Mouse (Mus musculus): ENCODE measurements around the gene 4931409K22Rik.

GRCm38 (mm10) chr5:24535731-24536130 is 20.9 kb downstream of the 4931409K22Rik start:
- TF ChIP-seq POLR2A (IDR thresholded peaks at IDR 0.05; ENCODE audit: insufficient read depth, low read length) (no peak), CTCF (IDR thresholded peaks at IDR 0.05; ENCODE audit: low read depth, low read length) (no peak), EP300 (IDR thresholded peaks at IDR 0.05; ENCODE audit: insufficient read depth, low read depth, low read length) (no peak)
